ENCODE assay signal across 15 mouse cellular contexts in the genomic region with DNA sequence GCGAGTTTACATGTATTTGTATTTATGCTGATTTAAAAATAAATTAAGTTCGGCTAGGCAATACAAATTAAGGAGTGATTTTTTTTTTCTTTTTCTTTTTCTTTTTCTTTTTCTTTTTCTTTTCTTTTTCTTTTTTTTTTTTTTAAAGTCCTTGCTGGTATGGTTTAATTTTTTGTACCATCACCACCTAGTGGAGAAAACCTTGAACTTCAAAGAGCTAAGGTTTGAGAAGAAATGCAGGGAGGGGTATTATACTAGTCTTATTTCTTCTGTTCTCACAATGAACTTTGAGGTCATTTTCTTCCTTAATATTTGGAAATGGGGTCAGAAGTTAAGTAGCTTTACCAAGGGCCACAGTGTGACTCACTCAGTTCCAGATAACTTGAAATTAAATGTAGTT. TPM values are rescaled to one million over a fixed set of nuclear protein-coding genes. Genes with fewer than 3 reads are reported as not detected.
DNase-seq lines count a peak whose midpoint lies in the region; ATAC-seq and TF ChIP-seq lines count a peak whose summit lies in the region.
"Had no signal": no experiment of that assay in that cellular context is flagged by ENCODE, and none has a peak within 500 bp of the region (broad histone marks: within the 10 kb centered on the region; RNA-seq: fewer than 3 reads in every experiment).

No protein-coding gene starts in this region.

- H3K9ac ChIP-seq in heart, postnatal 0 days (replicated peaks; ENCODE audit: low read depth, low read length): no peak overlapping the region
- H3K9ac ChIP-seq in heart, embryonic 11.5 days (ENCODE audit: low read depth, low read length): no peak overlapping the region
- no peak overlapping the region for H3K9ac ChIP-seq in stomach, postnatal 0 days (ENCODE audit: low read length)

- H3K4me3 ChIP-seq in heart, postnatal 0 days (ENCODE audit: low read depth, low read length): no peak overlapping the region
- no peak overlapping the region for H3K4me3 ChIP-seq in heart, embryonic 11.5 days (ENCODE audit: low read depth, low read length)
- H3K4me3 ChIP-seq in stomach, postnatal 0 days (ENCODE audit: low read depth, low read length): no peak overlapping the region
- H3K4me3 ChIP-seq: myocyte had no signal

- H3K4me2 ChIP-seq in heart, postnatal 0 days (ENCODE audit: low read depth, low read length): no peak overlapping the region
- H3K4me2 ChIP-seq in heart, embryonic 11.5 days: no peak overlapping the region
- no peak overlapping the region for H3K4me2 ChIP-seq in stomach, postnatal 0 days (replicated peaks; ENCODE audit: low read depth)

- ATAC-seq in heart, postnatal 0 days (ENCODE audit: insufficient read depth, low read depth): no peak
- no peak for ATAC-seq in heart, embryonic 11.5 days (replicated peaks; ENCODE audit: insufficient number of reproducible peaks, low FRiP score, low TSS enrichment)
- no peak for ATAC-seq in stomach, postnatal 0 days (ENCODE audit: low FRiP score, low TSS enrichment)

- no peaks in the 10 kb centered on the region for H3K36me3 ChIP-seq in heart, postnatal 0 days (replicated peaks; ENCODE audit: control insufficient read depth, insufficient read depth, low read length)
- H3K36me3 ChIP-seq in heart, embryonic 11.5 days (ENCODE audit: control insufficient read depth, insufficient read depth, low read length): no peaks in the 10 kb centered on the region
- no peaks in the 10 kb centered on the region for H3K36me3 ChIP-seq in stomach, postnatal 0 days (ENCODE audit: control insufficient read depth, insufficient read depth, low read length)

- H3K4me1 ChIP-seq in heart, postnatal 0 days (ENCODE audit: control insufficient read depth, insufficient read depth): peaks cover 18% of the 10 kb centered on the region
- peaks cover 9% of the 10 kb centered on the region for H3K4me1 ChIP-seq in heart, embryonic 11.5 days (ENCODE audit: control insufficient read depth, insufficient read depth, low read length)
- H3K4me1 ChIP-seq in stomach, postnatal 0 days (replicated peaks; ENCODE audit: control insufficient read depth, insufficient read depth): 0 out of 2 replicates have a peak, but pooled peaks cover 2% of the 10 kb centered on the region

- H3K27me3 ChIP-seq in heart, postnatal 0 days (ENCODE audit: control insufficient read depth, insufficient read depth, low read length): no peaks in the 10 kb centered on the region
- H3K27me3 ChIP-seq in heart, embryonic 11.5 days (ENCODE audit: control insufficient read depth, insufficient read depth, low read length): no peaks in the 10 kb centered on the region
- H3K27me3 ChIP-seq in stomach, postnatal 0 days (ENCODE audit: control insufficient read depth, insufficient read depth, low read length): no peaks in the 10 kb centered on the region

- H3K9me3 ChIP-seq in heart, postnatal 0 days (replicated peaks; ENCODE audit: control insufficient read depth, low read length): no peaks in the 10 kb centered on the region
- H3K9me3 ChIP-seq in heart, embryonic 11.5 days (replicated peaks; ENCODE audit: control insufficient read depth, low read length): no peaks in the 10 kb centered on the region
- no peaks in the 10 kb centered on the region for H3K9me3 ChIP-seq in stomach, postnatal 0 days (ENCODE audit: control insufficient read depth, low read length)

- TF ChIP-seq EP300 in heart, postnatal 0 days (IDR thresholded peaks at IDR 0.05; ENCODE audit: low read depth): no peak
- TF ChIP-seq EP300 in stomach, postnatal 0 days (optimal IDR thresholded peaks at IDR 0.05): no peak

- peak; percentile 48 for TF ChIP-seq CTCF in heart, postnatal 0 days (IDR thresholded peaks at IDR 0.05; ENCODE audit: low read depth)
- peak; percentile 58 for TF ChIP-seq CTCF in stomach, postnatal 0 days (IDR thresholded peaks at IDR 0.05; ENCODE audit: low read depth)

- DNase-seq in heart, postnatal 0 days (ENCODE audit: low spot score): no peak
- peak; percentile 42 for DNase-seq in lung, postnatal 36 days
- DNase-seq in lung, postnatal 10 days: no peak
- DNase-seq in ZHBTc4 (ENCODE audit: low read depth, low spot score): peak; percentile 16
- no peak for DNase-seq in stomach, postnatal 0 days (ENCODE audit: low spot score)
- DNase-seq in thymus, adult 18-20 months: no peak
- DNase-seq: adrenal gland, postnatal 14 days; gastrocnemius, postnatal 36 days; heart, postnatal 4 days; lung, postnatal 4 days; right cerebral cortex, adult 18-20 months had no signal

- no peak overlapping the region for H3K27ac ChIP-seq in heart, postnatal 0 days (ENCODE audit: low read depth)
- no peak overlapping the region for H3K27ac ChIP-seq in heart, embryonic 11.5 days (ENCODE audit: low read depth, low read length)
- H3K27ac ChIP-seq in stomach, postnatal 0 days (replicated peaks): no peak overlapping the region

- 43% methylated on average over 2 of the region's 2 CpGs for WGBS in heart, postnatal 0 days
- WGBS in heart, embryonic 11.5 days (ENCODE audit: insufficient replicate concordance): 46% methylated on average over 2 of the region's 2 CpGs
- 56% methylated on average over 2 of the region's 2 CpGs for WGBS in stomach, postnatal 0 days

RNA-seq across cellular contexts. Expression of gene Wrnip1, which starts 2.7 kb away (rescaled TPM):
- 33.1 and 66.7 TPM in 2 replicates for total RNA-seq in heart, postnatal 0 days (2014; rRNA removed; ENCODE audit: low replicate concordance)
- polyA plus RNA-seq in heart, postnatal 0 days (2015; fragmentation: Nextera tagmentation; extraction: Ambion mirVana): 11.2 and 12.1 TPM in 2 replicates
- polyA plus RNA-seq in heart, embryonic 11.5 days (2014; fragmentation: Nextera tagmentation; extraction: Ambion mirVana): 14.2 and 14.6 TPM in 2 replicates
- polyA plus RNA-seq in stomach, postnatal 0 days (2015; fragmentation: Nextera tagmentation; extraction: Ambion mirVana): 14.4 and 17.0 TPM in 2 replicates

RNA-seq across cellular contexts. Expression of gene D930007J09Rik, which starts 3.5 kb away (rescaled TPM):
- total RNA-seq in heart, postnatal 0 days (2014; rRNA removed; ENCODE audit: low replicate concordance): not detected in 2 replicates
- polyA plus RNA-seq in heart, postnatal 0 days (2015; fragmentation: Nextera tagmentation; extraction: Ambion mirVana): not detected in 2 replicates
- polyA plus RNA-seq in heart, embryonic 11.5 days (2014; fragmentation: Nextera tagmentation; extraction: Ambion mirVana): not detected in 2 replicates
- polyA plus RNA-seq in stomach, postnatal 0 days (2015; fragmentation: Nextera tagmentation; extraction: Ambion mirVana): not detected in 2 replicates
- total RNA-seq: adrenal gland, postnatal 14 days; gastrocnemius, postnatal 36 days; heart, postnatal 4 days had no signal
- polyA plus RNA-seq: limb, embryonic 11.5 days; myocyte; urinary bladder, adult 2 months had no signal

RNA-seq across cellular contexts. Expression of gene Mylk4, which starts 15.4 kb away (rescaled TPM):
- total RNA-seq in heart, postnatal 0 days (2014; rRNA removed; ENCODE audit: low replicate concordance): 1.6 and 5.6 TPM in 2 replicates
- 2.4 and 2.8 TPM in 2 replicates for polyA plus RNA-seq in heart, postnatal 0 days (2015; fragmentation: Nextera tagmentation; extraction: Ambion mirVana)
- polyA plus RNA-seq in heart, embryonic 11.5 days (2014; fragmentation: Nextera tagmentation; extraction: Ambion mirVana): 0.16 TPM in 1 of 2 replicates, not detected in the other
- 0.12 and 0.15 TPM in 2 replicates for polyA plus RNA-seq in stomach, postnatal 0 days (2015; fragmentation: Nextera tagmentation; extraction: Ambion mirVana)

RNA-seq across cellular contexts. Expression of gene Serpinb1a, which starts 51.9 kb away (rescaled TPM):
- 1.8 and 19.6 TPM in 2 replicates for total RNA-seq in heart, postnatal 0 days (2014; rRNA removed; ENCODE audit: low replicate concordance)
- 13.8 and 16.1 TPM in 2 replicates for polyA plus RNA-seq in heart, postnatal 0 days (2015; fragmentation: Nextera tagmentation; extraction: Ambion mirVana)
- polyA plus RNA-seq in heart, embryonic 11.5 days (2014; fragmentation: Nextera tagmentation; extraction: Ambion mirVana): 3.5 and 5.8 TPM in 2 replicates
- 80.1 and 91.1 TPM in 2 replicates for polyA plus RNA-seq in stomach, postnatal 0 days (2015; fragmentation: Nextera tagmentation; extraction: Ambion mirVana)

Comparison
In these comparisons a context has a peak if more than half of its experiments do, and no peak if none do; other contexts are left out.
1. DNase-seq: peak in lung, postnatal 36 days (single experiment) and ZHBTc4 (single experiment); none in heart, postnatal 0 days (single experiment), lung, postnatal 10 days (single experiment), stomach, postnatal 0 days (single experiment) and thymus, adult 18-20 months (0 of 2).